Mouse (Mus musculus) CD4-positive helper T cell, adult 2 months (primary cell): ENCODE results near the gene Ccdc51.

Experiments used
- DNase-seq: peaks from one replicate; pipeline ENCODE4 v3.0.0-alpha.2; 2012; ENCODE audit warnings: low read depth, missing footprints, low spot score

Gene Ccdc51

DNA sequence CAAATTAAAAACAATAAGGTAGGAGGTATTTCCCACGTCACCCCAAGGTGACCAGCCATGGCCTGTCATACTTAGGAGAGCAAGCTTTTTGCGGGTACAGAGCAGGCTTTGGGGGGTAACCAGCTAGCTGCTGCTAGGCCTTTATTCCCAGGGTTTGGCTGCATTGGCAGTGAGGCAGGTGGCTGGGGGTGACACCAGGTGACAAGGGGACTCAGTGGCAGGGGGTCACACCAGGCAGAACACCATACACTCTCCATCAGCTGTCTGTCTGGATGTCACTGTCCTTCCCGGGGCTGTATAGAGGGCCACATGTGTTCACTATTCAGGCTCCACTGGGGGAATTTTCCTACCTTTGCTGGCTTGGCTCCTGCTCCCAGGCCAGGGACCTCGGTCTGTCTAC is 25.4 kb upstream of the Ccdc51 start:
- no peak for DNase-seq

DNA sequence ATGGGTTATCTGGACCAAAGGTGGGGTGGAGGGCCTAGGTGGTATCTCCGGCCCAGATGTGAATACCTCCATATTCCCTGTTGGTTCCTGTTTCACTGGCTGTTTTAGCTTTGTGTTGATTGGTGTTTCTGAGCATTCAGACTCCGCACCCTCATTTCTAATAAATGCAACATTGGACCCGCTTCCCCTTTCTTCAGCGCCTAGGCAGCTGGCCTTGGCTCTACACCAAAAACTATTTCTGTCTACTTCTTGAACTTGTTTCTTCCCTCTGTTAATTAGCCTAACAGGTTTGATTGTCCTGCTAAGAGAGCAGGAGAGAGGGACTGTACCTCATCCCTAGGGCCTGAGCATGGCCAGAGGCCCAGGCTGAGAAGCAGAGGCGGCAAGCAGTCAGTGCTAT is 24.8 kb upstream of the Ccdc51 start:
- no peak for DNase-seq

DNA sequence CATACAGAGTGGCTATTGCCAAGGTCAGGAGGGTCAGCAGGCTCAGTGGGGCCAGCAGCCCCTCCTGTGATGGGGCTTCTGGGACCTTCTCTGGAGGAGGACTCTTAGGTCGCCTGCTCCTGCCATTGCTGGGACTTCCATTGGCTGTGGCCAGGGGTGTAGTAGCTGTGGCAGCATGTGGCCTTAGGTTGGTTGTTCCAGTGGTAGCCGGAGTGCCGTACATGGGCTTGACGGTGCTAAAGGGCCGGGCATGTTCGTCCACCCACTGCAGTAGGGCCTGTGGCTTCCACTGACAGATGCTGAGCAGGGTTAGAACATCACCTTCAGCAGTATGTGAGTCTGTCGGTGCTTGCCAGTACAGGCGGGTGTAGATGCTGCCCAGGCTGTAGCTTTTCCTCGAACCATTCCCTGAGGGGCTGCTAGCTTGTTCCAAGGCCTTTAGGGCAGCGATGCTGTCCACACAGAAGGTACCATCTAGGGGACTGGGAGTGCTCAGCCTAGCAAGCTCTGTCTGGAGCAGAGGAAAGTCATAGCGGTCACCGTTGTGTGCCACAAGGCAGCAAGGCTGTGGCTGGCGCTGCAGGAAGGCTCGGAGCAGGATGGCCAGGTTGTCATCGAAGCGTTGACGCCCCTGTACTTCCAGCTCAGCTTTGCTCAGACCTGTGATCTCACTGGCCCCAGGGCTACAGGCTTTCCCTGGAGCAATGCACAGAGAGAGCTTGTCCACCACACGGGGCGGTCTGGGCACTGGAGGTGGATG is 24.1 kb upstream of the Ccdc51 start:
- DNase-seq, result peak; percentile 67

DNA sequence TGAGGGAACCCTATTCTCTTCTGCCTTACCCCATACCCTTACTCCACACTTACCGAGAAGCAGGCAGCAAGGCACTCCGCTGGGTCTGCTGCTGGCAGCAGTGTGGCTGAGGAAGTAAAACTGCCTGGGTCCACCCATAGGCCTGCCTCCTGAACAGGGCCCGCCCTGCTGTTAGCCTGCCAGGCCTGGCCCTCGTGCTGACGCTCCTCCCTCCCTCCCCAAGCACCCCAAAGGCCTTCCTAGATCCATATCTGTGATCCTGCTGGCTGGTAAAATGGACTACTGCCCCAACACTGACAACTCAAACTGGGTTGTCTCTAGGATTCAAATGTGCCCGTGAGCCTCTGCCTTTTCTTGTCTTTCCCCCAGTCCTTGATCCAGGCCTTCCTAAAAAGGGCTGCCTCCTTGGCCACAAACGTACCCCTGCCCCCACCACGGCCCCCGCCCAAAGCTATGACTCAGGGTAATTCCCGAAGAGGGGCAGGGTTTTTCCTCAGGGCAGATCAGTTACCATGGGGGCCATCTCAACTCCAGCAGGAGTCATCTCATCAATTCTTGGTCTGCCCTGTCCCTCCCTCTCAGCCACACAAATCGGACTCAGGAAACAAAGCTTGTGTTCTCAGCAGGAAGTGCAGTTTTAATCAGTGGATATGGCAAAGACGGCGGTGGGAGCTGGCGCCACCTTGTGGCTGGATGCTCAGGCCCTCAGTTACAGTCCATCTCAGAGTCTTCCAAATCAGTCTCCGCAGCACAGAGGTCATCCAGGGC is 23.0 kb upstream of the Ccdc51 start, which contains the start of gene Trex1:
TSS of gene Trex1 (minus strand) at position 599 of the 768 bp plus-strand sequence.
- peak; percentile 93 for DNase-seq

DNA sequence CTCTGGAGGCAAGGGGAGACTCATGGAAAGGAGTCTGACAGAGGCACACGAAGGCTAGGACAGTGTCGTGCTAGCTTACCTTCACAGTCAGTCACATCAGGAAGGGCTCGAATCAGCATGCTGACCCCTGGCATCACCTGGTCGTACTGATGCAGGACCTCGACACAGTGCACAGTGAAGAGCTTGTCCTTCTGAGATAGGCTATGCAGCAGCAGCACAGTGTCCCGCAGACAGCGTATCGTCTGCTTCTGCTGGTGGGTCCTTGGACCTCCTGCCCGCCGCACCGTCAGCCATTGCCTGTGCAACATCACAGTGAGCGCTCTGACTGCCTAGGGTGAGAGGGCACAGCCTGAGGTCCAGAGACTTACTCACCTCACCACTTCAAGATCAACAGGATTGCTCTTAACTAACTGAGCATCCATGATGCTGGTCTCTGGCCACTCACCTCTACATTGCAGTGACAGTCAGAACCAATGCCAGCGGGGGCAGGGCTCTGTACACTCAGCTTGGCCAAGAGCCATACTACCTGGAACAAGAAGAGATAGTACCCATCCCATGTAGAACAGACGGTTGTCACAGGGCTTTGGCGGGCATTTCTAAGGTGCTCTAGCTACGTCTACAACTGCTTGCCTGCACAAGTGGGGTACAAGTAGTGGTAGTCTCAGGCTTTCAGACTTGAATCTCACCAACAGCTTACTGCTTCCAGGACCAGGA is 22.0 kb upstream of the Ccdc51 start:
- peak; percentile 33 for DNase-seq

DNA sequence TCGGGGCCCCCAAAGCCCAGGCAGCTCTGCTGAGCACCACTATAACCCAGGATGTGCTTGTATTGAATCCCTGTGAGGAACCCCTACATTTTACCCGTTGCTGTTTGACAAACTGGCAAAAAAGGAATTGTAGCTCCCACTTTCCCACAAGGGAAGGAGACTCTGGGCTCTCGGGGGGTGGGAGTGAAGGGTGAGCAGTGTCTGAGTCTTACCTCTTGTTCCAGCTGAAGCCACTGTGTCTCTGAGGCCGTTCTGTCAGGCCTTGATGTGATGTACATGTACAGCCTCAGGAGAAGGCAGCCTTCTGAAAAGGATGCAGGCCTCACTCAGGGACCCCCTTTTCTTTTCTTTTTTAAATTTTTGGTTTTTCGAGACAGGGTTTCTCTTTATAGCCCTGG is 21.4 kb upstream of the Ccdc51 start:
- no peak for DNase-seq

DNA sequence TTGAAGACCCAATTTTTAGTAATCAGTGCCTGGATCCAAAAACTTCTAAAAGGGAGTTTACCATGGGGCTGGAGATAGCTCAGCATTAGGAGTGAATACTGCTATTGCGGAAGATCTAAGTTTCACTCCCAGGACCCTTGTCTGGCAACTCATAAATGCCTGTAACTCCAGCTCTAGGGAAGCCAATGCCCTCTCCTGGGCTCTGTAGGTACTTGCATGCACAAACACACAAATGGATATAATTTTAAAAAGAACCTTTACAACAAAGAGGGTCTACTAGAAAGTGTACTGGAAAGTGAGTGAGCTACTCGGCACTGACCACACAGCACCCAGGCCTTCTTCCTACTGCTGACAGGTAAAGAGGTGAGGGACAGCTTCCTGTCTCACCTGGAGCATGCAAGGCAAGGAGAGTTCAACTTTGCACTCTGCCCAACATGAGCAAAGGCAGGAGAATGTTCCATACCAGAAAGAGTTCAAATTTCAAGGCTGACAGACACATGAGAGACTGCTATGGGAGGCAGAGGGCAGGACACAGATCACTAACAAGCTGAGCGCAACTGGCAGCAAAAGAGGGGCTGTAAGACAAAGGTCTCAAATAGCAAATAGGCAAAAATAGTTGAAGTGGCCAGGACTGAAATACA is 14.1 kb upstream of the Ccdc51 start:
- no peak for DNase-seq

DNA sequence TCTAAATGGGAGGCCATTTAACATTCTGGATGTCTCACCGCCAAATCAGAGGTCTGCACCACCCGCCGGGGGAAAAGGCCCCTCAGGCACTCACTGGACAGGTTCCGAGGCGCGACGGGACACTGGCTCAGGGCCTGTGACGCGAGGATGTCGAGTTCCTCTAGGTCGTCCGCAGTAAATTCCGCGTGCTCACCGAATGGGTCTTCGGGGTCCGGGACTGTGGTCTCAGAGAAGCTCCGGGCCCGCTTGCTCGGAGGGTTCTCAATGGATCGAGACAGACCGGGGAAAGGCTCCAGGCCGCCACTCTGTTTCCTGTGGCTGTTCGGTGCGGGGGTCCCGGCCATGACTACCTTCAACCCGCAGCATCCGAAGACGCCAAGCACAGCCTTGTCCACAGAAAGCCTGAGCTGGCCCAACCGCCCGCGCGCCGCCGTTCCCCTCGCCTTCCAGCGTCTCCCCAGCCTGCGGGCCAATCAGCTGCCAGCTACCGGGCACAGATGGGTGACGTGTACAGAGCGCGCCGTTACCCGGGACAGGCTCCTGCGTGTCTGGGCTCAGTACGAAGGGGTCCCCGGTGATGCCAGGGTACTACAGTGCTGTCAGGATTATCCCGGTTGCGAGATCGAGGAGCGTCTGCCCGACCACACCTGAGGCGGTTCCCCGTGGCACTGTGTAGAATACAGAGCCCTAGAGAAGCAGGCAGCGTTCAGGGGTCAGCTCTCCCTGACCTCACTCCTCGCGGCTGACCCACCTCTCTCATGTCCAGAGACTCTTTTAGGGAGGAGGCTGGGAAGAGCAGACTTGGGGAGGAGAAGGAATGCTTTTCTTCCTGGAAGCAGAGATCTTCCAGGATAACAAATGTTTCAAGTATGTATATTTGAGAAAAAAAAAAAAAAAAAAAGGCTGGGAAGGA is 8.4 kb upstream of the Ccdc51 start, which contains the start of gene Atrip:
TSS of gene Atrip (minus strand) at position 464 of the 913 bp plus-strand sequence.
- peak; percentile 90 for DNase-seq

DNA sequence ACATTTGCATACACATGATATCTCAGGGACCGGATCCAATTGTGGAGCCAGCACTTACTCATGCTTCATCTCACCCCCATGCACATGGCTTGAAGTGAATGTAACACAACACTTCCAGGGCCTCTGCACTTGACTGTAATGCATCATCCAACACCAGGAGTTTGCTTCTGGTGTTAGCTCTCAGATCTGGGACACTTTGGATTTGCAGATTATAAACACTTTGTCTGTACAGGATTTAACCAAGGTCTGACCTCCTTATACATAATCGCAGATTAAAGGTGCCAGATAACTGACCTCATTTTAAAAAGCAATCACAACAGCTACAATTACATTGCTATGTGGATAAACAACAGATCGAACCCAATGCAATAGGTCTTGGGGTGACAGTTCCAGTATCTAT is 1.8 kb upstream of the Ccdc51 start:
- no peak for DNase-seq

DNA sequence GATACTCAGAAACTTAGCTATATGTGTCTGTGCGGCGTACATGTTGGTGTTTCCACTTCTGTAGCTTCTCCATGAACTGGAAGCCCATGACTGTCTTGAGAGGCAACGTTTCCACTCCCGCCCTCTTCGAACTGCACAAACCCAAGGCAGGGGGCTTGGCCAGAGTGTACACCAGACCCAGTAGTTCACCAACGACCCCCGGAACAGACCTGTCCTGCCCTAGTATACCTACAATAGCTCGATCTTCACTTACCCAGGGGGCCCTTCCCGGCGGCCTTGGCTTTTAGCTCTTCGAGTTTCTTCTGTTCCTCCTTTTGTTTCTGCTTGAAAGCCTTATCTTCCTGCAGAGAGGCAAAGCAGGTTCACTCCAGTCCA is 557 bp upstream of the Ccdc51 start:
- DNase-seq, result peak; percentile 19

DNA sequence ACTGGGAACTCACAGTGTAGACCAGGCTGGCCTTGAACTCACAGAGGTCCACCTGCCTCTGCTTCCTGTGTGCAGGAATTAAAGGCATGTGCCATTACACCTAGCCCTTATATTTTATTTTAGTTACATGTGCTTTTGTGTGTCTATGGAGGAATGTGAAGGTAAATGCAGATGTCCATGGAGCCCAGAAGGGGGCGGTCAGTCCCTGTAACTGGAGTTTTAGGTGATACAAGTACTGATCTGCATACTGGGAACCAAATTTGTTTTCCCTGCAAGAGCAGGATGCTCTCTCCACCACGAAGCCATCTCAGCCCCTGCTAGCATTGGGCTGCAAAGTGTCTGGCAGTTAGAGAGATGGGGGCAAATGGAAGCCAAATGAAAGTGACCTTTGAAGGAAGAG is 2.6 kb downstream of the Ccdc51 start:
- peak; percentile 49 for DNase-seq

DNA sequence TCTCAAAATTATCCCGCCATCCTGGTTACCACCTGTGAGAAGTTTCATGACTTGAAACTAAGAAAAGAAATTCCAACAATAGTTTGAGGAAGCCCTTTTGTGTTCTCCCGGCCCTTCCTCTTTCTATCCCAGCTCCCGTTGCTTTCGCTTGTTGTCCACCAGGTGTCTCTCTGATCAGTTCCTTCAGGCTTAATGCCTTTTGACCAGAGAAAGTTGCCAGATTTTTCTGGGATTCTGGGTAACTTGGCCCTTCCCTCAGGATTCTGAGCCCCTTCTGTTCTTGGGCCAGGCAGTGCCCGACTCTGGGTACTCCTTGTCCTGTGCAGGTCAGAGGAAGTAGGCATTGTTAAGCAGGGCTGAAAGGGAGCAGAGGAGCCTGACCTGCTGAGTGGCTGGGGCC is 5.7 kb downstream of the Ccdc51 start:
- no peak for DNase-seq

DNA sequence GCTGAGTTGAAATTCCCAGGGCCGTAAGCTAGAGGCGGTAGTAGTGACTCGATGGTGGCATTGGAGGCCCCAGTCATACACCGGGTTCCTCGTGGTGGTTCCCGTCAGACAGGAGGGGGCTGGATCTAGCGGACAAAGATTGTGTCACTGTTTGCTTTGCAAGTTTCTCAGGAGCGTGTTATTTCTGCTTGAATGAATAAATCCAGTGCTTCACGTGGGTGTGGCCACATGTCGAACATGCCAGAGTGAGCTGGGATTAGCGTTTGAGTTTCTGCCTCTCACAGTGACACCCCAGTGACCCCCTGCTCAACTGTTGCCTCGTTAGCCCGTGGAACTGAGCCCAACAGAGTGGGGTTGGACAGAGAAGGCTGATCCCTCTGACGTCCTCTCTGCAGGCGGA is 8.2 kb downstream of the Ccdc51 start:
- DNase-seq, result no peak

DNA sequence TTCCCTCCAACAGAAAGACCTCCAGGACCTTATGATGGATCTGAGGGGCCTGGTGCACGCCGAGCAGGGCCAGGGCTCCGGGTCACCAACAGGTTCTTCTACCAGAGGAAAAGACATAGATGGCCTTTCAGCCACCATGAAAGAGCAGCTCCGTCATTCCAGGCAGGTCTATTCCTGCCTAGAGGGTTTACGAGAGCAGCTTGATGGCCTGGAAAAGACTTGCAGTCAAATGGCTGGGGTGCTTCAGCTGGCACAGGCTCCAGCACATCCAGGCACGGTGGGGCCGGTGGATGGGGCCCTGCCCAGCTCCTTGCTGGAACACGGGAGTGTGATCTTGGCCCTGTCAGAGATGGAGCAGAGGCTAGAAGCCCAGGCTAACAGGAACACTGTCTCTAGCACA is 9.5 kb downstream of the Ccdc51 start:
- no peak for DNase-seq

DNA sequence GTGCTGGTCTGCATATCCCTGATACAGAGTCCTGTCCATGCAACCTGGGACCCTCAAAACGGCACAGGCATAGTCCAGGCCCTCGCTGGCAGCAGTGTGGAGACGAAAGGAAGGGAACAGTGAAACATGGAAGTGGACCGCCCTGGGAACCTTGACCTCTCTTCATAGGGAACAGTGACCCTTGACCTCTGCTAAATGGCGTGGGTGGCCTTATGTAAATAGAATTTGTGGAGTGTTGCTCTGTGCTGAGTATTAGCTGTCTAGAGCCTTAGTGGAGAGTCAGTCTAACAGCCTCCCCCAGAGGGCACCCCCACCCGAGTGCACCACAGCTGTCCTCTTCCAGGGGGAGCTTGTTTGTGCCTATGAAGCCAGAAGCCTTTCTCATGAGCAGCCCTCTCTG is 10.5 kb downstream of the Ccdc51 start:
- no peak for DNase-seq

DNA sequence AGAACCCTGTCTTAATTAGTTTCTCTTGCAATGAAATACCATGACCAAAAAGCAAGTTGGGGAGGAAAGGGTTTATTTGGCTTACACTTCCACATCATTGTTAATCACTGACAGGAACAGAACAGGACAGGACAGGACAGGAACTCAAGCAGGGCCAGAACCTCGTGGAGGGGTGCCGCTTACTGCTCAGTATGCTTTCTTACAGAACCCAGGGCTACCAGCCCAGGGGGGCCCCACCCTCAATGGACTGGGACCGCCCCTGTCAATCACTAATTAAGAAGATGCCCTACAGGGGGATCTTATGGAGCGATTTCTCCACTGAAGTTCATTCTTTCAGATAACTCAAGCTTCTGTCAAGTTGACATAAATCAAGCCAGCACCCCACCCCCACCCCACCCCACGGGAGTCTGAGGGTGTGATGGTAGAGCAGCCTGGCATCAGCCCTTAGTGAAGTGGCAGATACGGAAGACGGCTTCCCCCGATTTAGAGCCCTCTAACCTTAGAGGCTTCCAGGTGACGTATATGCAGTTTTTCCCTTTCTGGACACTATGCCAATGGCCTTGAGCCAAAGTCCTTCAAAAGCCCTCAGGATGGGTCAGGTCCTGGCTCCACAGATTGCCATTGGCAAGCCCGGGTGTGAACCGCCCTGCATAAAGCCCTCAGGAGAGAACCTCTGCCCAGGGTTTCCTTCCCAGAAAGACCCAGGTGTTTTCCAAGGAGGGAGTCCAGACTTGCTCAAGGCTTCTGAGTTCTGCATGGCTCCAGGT is 11.7 kb downstream of the Ccdc51 start:
- no peak for DNase-seq

DNA sequence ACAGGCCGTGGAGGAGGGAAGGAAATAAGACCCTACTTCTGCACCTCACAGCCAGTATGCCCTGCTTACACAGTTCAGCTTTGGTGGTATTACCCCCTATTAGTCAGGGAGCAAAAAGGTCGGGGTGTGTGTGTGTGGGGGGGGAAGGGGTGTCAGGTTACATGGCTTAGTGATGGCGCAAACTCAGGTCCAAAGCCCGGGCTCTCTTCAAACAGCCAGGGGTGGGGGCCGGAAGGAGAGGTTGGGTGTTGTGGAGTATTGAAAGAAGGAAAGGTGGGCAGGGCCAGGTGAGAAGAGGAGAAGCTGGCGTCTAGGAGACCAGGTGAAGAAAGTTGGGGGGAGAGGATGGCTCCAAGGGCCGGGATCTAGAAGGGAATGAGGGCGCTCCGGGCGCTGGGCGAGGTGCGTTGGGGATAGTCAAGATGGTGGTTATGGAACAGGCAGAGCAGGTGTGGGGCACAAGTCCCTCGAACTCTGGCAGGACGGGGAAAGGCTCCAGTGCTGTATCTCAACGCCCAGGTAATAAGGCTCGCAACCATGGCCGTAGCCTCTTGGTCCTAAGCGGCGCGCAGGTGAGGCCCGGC is 12.4 kb downstream of the Ccdc51 start:
- DNase-seq, result no peak

DNA sequence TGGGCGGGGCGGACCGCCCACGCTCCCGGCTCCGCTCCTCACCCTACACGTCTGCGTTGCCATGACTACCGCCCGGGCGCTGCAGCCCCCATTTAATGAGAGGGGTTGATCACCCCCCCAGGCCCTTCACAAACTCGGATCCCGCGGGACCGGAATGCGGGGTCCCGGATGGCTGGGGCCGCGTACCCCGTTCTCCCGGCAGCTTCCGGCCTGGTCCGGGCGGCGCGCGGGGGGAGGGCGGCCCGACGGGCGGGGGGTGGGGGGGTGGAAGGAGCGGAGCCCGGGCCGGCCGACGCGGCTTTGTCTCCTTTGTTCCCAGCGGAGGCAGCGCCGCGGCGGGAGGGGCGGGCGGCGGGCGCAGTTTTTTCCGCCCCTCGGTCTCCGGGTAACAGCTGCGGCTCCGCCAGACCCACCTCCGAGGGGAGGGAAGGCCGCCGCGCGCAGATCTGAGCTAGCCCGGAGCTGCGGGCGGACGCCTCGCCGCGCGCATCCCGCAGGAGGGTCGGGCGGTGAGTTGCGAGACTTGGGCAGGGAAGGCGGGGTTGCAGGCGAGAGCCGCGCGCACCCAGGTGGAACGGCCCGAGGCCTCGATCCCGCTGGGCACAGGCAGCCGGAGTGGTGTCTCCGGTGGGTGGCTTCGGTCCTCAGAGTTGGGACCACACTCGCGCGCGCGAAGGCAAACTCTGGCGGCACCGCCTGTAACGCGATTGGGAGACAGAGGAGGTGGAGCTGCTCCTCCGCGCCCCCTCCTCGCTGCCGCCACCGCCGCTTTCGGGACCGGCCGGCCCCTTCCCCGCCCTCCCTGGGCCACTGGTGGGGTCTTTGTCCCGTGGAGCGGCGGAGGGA is 13.1 kb downstream of the Ccdc51 start, which contains the start of gene Plxnb1:
TSS of gene Plxnb1 (plus strand) at position 253 of the 846 bp plus-strand sequence.
- DNase-seq, result peak; percentile 81

DNA sequence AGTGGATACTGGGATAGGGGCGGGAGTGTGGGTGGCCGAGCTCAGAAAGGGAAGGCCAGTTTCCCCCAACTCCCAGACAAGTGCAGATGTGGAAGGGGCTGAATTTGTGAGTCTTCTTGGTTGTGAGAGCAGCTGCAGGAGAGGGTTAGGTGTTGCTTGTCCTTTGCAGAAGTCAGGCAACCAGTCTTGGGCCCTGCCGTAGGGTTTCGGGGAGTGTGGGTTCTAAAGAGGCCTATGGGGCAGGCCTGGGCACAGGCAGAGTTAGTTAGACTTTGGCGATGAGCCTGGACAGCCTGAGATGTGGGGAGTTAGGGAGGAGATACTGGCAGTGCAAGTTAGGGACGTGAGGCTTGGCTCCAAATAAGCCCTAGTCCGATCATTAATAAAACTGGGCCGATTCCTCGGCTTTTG is 14.0 kb downstream of the Ccdc51 start:
- no peak for DNase-seq
